Mouse (Mus musculus) ES-E14 (cell line): ENCODE data around the gene BC005624.

Experiments used
- CHD2 ChIP-seq: IDR thresholded peaks from 2 replicates; pipeline ENCODE4 v1.6.1; 2014; ENCODE audit warnings: mild to moderate bottlenecking, low read depth, low read length, inconsistent platforms
- HCFC1 ChIP-seq: IDR thresholded peaks from 2 replicates; pipeline ENCODE4 v1.6.1; 2012; ENCODE audit warnings: low read length, inconsistent platforms, borderline replicate concordance; ENCODE audit not compliant: insufficient read depth
- ZC3H11A ChIP-seq: IDR thresholded peaks from 2 replicates; pipeline ENCODE4 v1.6.1; 2012; ENCODE audit warnings: low read depth, mild to moderate bottlenecking, inconsistent platforms, low read length, borderline replicate concordance
- ZNF384 ChIP-seq: IDR thresholded peaks from 2 replicates; pipeline ENCODE4 v1.6.1; 2012; ENCODE audit warnings: low read depth, low read length, inconsistent platforms

GRCm38 (mm10) chr2:30933032-30933431 lies 49.0 kb downstream of the BC005624 start:
- no peak for TF ChIP-seq ZC3H11A
- no peak for TF ChIP-seq ZNF384
- TF ChIP-seq HCFC1: no peak
- no peak for TF ChIP-seq CHD2
